Mouse (Mus musculus): ENCODE measurements at regions not wholly inside any gene's neighbourhood (a gene's known extent, or its start where the extent isn't known, plus 50 kb on each side); places are given as distances from the start of the nearest gene placed in this dataset.

DNA sequence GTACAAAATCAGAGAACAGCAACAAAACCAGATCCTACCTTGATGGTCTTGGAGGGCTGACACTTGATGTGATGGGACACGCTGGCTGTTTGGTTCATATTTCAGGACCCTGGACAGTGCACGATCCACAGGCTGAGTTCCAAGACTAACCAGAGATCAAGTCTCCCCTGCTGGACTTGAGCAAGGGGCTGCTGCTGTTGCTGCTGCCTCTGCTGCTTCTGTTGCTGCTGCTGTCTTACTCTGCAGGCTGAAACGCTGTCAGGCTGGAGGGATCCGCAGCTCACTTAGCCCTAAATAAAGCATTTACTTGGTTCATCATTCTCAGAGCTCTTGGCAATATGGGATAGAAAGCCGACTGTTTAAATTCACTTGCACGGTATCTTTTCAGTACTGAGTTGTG lies 589.8 kb downstream of the Actr3 start:
- TF ChIP-seq GATA1 (IDR thresholded peaks at IDR 0.05; ENCODE audit: borderline replicate concordance, low read length) (no peak), FLI1 (IDR thresholded peaks at IDR 0.05; ENCODE audit: low read length) (no peak)
